Mouse (Mus musculus): ENCODE measurements at regions not wholly inside any gene's neighbourhood (a gene's known extent, or its start where the extent isn't known, plus 50 kb on each side); places are given as distances from the start of the nearest gene placed in this dataset.
"Not testable (repeated sequence)": the region's sequence is repeated elsewhere in the genome, so short reads cannot be mapped to it uniquely, and the experiment has no call there.

DNA sequence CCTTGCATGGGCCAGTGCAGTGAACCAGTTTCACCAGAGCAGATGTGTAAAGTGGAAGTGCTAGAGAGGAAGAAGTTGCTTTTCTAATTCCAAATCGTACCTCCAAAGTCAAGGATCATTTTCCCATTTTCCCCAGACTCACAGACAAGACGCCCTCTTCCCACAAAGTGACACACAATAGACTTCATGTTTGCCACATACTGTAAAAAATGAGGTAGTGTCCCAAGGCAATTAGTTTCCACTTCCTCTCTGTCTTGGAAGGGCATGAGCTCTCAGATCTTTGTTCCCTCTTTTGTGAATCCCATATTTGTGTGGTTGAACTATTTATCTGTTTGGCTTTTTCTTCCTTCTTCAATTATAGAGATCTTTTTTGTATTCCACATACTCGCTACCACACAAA, 137.0 kb downstream of the Sptssa start:
- DNase-seq (ENCODE audit: low spot score in 2 of 2), result no peak

DNA sequence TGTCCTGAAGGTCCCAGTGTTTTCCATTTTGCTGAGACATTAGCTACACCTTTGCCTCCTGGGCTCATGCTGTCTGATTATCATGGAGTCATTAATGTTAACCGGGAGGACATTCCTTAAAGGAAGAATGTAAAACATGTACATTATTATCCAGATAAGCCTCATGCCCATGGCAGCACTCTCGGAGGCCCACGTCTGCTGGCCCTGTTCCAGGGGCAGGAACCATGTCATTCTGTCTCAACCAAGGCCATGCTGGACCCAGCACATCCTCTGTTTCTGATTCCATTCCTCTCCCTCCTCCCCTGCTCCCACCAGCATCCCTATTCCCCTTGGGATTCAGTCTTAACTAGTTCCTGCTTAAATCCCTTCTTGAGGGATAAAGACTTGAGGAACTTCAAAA, 139.1 kb downstream of the Sptssa start:
- no peak for DNase-seq (ENCODE audit: low spot score in 2 of 2)

DNA sequence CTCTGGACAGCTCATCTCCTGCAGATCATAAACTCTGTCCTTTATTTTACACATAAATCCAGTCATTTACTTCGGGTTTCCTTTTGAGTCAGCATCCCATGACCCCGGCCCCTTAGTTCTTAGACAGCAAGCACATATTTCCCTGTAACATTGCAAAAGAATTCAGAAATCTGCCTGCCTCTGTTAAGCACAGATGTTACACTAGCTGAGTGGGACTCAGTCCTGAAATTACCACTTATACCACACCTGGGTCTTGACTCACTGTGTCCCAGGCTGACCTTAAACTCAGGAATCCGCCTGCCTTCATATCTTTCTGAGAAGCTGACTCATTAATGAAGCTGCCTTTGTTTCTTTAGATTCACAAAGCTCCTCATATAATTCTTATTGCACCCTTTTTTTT, 139.9 kb downstream of the Sptssa start:
- no peak for DNase-seq (ENCODE audit: low spot score in 2 of 2)

DNA sequence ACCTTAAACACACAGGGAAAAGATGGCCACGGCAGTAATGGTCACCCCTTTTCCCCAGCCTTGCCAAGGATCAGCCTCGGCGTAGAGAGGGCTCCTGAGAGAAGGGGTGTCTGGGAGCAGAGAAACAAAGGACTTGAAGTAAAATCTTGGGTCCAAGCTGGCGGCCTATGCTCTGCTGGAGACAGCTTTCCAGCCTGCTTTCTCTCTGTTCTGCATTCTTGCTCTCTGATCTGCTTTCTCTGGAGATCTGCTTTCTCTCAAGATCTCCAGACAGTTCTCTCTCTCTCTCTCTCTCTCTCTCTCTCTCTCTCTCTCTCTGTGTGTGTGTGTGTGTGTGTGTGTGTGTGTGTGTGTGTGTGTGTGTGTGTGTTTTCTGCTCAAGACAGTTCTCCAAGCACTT, 140.3 kb downstream of the Sptssa start:
- not testable (repeated sequence) for DNase-seq (ENCODE audit: low spot score in 2 of 2)

DNA sequence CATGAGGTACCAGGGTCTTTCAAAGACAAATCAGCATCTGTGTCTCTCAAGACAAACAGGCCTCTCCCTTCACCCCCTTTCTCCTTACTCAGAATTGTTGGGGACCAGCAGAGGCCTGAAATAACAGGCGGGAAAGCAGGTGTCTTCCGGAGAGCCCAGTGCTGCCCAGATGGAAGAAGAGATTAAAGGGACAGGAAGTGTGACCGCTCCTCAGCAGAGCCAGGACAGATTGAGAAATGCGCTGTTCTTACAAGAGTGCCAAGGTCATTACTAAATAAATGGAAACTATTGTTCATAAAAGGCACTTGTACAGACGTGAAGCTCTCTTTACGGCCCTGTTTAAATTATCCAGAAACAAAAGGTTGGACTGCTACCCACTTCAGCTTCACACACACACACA, 146.5 kb downstream of the Sptssa start:
- no peak for DNase-seq (ENCODE audit: low spot score in 2 of 2)

DNA sequence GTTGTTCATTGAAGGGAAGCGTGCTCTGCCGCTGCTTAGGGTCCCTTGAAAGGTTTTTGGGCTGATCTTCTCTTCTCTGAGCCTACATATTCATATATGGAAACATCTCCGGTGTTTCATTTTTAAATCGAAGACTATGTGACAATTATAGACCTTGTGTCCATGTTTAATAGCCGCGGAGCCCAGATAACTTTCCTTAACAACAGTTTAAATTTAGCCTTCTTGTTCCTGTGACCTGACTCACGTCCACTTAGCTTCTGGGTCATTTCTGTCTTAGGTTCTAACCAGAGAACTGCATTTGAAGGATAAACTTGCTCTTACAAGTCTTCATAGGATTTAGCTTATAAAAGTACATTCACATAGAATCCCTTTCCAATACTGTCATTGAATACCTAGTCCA, 153.6 kb downstream of the Sptssa start:
- DNase-seq (ENCODE audit: low spot score in 2 of 2), result no peak

DNA sequence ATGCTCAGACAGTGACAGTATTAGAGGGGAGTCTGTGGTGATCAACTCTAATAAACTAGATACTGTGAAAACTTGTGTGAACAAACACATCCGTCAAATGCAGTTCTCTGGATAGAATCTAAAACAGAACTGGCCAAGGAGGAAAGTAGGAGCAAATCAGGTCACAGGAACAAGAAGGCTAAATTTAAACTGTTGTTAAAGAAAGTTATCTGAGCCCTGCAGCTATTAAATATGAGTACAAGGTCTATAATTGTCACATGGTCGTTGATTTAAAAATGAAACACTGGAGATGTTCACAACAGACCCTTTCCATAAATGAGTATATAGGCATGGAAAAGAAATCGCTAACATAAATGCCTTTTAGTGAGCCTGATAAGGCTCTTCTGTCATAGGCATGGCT, 156.4 kb downstream of the Sptssa start:
- no peak for DNase-seq (ENCODE audit: low spot score in 2 of 2)

DNA sequence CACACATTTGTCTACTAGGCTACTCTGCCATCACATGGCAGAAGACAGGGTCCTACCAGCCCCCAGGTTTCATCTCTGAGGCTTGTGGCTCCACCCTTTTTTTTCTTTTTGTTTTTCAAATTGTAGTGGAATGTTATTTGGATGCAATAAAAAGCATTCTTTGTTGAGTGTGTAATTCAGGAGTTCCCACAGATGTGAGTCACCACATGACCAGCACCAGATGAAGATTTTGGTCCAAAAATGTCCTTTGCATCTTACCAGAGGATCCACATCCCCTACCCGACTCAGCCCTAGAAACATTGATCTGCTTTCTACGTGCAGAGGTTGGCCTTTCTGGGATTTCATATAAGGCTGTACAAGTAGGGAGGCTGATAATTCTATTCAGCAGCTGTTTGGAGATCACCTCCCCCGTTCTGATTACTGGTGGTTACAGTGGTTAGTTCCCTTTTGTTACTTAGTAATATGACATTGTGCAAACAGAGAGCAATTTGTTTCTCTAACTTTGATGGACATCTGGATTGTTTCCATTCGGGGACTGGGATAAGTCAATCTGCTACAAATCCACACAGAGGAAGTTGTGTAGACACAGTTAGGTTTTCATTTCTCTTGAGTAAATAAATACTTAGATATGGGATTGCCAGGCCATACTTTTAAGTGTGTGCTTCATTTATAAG, 160.5 kb downstream of the Sptssa start:
- DNase-seq (ENCODE audit: low spot score in 2 of 2), result no peak

DNA sequence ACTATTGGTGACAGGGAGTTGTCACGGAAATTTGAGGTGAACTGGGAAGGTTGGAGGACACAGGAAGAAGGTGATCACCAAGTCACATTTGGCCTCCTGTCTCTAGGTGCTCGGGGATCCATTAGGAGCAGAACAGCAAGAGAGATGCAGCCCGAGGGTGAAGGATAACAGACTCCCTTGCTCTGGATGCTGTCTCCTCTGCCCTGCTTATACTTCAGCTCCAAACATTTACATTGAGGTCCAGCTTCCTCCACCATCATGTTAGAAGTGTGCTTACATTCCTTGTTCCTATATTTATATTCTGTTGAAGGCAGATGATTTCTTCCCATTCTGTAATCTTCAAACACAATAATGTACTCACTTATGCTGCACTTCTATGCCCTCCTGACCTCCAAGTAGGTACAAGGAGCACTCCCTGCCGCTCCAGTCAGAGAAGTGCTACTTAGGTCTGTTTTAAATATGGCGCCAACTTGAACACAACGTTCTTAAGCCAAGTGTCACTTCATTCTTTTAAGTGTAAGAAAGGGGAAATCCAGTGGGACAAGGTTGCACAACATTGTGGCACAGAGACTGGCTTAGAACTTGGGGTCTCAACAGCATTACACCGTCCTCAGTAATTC, 161.5 kb downstream of the Sptssa start:
- DNase-seq (ENCODE audit: low spot score in 2 of 2), result no peak

DNA sequence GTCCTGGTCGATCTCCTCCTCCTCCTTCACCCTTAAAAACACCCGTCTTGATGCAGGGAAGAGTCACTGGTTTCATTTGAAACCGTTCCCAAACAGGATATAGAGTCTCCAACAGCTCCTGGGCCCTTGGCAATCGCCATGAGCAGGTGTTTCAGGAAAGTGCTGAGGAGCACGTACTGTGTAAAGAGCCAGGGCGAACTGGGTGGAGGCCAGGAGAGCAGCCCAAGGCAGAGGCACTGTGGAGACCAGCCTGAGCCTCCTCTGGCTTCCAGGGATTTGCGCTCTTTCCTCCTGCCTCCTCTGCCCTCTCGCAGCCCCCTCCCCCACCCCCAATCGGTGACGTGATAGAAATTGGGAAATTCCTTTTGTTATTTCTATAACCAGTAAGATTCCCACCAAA, 163.6 kb downstream of the Sptssa start:
- peak; percentile 18 to 28 for DNase-seq (ENCODE audit: low spot score in 2 of 2)

DNA sequence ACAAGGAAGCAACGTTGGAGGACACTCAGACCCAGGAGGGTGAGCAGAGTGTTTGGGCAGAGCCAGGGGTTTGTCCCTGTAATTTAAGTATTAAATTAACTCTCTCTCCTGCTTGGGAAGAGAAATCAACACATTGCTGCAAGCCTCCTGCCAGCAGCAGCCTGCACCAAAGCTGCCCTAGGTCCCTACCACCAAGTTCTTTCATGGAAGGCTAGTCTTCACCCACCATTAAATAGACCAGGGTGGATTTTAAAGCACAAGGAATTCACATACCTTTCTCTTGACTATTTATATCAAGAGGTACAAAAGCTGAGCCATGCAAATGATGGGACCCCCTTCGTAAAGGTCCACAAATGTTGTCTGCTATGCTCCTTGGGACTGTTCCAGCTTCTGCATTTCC, 165.9 kb downstream of the Sptssa start:
- DNase-seq (ENCODE audit: low spot score in 2 of 2), result no peak

DNA sequence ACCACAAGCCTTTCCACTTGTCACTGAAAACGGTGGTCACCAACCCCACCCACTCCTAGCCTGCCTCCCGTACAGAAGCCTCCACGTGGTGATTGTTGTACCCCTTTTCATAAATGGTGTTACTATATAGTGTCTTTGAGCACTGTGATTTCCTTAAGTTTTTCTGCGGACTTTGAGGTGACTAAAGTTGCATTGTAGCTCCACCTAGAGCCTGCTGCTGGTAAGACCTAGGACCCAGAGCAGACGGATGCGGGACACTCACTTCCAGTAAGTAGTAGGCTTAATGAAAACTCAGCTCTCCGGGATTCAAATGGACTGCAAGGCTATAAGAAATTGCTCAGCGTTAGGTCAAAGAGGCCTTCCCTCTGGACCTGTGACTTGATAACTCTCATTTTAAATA, 166.7 kb downstream of the Sptssa start:
- DNase-seq (ENCODE audit: low spot score in 2 of 2), result peak; percentile 31 to 68

DNA sequence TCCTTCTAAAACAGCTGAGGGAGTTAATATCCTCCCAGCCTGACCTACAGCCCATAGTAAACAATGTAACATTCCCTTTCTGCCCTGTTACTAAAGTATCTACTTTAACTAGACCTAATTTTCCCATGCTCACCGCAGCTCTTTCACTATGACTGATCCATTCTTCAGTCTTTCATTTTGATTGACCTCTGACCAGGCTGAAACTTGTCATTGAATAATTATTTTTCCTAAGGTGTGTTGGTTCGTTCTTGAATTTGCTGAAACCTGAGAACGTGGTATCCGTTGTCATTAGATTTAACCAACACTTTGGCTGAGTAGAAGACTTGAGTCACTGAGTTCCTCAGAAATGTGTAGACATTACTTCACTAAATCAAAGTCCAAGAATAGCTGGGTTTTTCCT, 168.7 kb downstream of the Sptssa start:
- no peak for DNase-seq (ENCODE audit: low spot score in 2 of 2)

DNA sequence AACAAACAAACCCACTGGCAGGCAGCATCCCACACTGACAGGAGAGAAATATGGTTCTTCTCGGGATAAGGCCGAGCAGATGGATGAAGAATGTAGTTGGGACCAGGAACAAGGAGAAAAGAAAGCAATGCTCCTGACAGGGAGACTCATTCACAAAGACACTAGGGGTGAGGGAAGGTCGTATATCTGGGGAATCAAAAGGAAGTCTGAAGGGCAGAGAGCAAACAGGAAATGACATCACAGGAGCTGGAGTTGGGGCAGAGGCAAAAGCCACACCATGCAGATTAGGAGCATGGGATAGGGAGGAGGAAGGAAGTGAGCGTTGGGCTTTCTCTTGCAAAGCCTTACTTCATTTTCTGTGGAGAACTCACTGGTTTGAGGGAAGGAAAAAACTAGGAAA, 174.4 kb downstream of the Sptssa start:
- no peak for DNase-seq (ENCODE audit: low spot score in 2 of 2)

DNA sequence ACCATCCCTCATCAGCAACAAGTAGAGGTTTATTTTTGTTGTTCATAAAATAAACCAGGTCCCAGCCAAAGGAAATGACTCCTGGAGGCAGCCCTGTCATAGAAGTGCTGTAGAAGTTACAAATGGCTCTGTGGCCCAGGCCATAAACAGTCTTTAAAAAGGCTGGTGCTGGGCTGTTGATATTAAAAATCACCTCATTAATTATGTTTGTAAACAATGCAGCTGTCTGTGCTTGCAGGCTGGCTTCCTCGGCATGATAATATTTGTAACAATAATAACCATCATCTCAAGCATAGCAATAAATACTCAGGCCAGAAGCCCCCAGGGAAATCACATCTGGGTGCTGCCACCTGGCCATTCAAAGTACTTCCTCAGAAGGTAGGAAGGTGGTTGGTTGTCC, 176.5 kb downstream of the Sptssa start:
- DNase-seq (ENCODE audit: low spot score in 2 of 2), result no peak

DNA sequence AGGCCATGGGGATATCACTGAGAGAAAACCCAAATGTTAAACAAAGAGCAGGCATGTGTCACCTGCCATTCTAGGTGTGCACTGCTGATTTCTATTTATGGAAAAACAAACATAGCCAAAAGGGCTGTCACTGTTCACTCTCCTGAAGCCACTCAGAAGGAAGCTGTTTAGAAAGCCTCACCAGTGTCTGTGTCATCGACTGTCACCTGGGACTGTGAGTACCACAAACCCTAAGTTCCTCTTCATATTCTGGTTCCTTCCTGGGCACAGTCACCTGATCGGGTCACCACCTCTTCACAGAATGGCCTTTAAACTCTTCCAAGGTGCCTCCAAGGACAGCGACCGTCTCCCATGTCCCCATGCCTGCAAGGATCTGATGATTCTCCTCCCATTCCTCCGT, 183.5 kb downstream of the Sptssa start:
- DNase-seq (ENCODE audit: low spot score in 2 of 2), result no peak

DNA sequence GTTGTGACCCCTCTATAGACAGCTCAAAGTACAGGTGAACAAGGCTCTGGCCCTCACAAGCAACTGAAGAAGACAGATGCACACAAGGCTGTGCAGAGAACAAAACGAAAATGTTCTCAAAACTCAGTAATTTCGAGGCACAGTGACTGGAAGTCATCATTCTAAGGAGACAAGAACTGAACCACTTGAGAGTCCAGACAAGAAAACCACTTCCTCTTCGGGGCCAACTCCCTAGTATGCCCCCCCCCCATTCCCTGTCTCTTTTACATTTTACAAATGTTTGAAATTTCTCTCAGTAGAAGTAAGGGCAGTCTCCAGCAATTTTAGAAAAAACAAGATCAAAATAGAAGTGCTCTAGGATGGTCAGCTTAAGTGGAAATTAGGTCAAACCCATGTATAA, 184.0 kb downstream of the Sptssa start:
- DNase-seq (ENCODE audit: low spot score in 2 of 2), result no peak

DNA sequence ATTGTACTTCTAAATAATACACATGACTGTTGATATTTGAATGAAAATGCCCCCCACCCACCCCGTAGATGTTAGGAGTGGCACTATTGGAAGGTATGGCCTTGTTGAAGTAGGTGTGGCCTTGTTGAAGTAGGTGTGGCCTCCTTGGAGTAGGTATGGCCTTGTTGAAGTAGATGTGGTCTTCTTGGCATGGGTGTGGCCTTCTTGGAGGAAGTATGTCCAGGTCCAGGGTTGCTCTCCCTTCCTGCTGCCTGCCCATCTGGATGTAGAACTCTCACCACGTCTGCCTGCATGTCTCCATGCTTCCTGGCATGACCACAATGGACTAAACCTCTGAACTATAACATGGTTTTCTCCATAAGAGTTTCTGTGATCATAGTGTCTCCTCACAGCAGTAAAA, 188.7 kb downstream of the Sptssa start:
- no peak for DNase-seq (ENCODE audit: low spot score in 2 of 2)

DNA sequence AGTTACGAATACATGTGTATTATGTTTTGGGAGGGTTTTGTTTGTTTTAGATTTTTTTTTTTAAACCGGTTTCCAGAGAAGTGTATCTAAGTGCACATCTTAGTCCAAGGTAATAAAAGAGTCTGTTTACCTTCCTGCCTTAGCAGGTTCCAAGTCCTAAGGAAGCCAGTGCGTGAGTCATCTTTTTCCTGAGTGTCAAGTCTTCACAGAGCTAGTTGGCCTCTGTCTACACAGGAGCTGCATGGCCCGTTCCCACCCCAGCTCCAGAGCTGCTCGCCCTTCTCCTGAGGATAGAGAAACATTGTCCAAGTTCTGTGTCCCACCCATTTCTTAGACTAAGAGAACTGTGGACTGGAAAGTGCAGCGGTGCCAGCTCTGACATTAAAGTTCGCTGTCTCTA, 192.6 kb downstream of the Sptssa start:
- no peak for DNase-seq (ENCODE audit: low spot score in 2 of 2)

DNA sequence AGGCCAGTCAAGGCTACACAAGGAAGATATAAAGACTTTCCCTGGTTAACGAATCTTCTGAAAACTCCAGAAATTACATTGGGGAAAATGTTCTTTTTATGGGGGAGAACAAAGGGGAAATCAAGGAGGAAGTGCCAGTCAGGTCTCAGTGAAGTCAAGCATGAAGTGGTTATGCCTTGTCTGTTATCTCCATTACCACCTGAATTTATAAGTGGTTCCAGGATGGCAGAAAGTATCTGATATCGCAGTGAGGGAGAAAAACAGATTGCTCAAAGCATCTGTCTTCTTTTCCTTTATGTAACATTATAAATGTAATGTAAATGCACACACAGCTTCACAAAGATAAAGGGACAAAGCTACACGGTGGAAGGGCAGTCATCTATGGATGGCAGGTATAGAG, 195.0 kb downstream of the Sptssa start:
- DNase-seq (ENCODE audit: low spot score in 2 of 2), result no peak

DNA sequence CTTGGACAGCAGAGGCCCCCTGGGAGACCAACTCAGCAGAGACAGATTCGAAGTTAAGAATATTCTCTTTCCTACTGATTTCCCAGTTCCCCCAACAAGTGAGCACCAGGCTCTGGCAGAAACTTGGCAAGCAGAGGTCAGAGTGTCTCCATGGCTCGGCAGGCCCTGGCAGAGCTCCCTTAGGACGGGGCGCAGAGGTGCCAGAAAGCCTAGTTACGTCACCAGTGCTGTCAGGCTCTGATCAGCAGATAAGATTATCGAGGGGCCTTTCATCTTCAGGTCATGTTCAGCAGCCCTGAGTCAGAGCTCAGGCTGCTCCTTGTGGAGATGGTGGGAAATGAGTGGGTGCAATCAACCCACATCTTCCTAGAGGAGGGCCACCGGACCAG, 196.2 kb downstream of the Sptssa start:
- peak in 1 of 2 experiments; percentile 11 for DNase-seq (ENCODE audit: low spot score in 2 of 2)

DNA sequence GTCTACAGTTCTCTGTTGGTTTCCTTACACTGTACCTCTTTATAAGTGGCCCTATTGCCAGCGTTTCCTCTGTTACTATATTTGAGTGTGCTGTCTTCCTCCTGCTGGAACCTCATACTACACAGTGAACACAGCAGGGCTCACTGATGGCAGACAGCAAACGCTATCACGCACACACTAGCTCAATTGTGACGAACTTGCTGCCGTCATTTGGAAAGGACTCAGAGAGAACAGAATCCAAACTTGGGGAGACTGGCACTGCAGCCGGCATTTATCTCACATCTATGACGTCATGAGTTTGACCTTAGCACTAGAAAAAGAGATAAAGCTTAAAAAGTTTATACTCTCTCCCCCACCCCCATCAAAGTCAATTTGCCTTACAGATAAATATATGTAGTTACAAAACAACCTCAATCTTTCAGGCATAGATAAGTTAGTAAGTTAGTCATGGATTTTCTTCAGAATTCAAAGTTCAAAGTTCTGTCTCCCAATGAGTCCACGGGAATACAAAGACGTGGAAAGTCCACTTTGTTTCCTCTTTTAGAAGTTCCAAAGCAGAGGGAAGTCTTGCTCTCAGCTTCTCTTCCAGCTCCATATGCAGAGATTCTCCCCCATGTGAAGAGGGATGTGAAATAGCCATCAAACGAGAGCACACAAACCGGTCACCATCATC, 196.8 kb downstream of the Sptssa start:
- no peak for DNase-seq (ENCODE audit: low spot score in 2 of 2)

DNA sequence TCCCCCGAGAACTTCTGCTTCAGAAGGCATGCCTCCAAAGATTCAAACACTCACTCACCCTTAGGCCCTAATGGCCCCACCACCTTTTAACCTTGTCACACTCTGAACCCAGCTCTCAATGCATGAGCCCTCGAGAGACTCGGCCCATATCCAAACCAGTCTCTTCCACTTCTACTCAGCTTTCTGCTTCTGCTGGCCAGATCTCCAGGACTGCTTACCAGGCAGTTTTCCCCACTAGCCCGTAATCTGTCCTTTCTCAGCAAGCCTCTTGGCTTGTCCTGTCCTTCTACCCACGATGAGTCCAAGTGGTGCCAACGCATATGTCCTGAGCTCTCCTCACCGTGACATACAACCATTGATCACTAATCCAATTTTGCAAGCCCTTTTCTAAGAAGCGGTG, 199.6 kb downstream of the Sptssa start:
- no peak for DNase-seq (ENCODE audit: low spot score in 2 of 2)

Data from gastrocnemius, postnatal 4 days (tissue).